Mouse (Mus musculus): ENCODE results near the gene Smg5. TPM values are rescaled to one million over a fixed set of nuclear protein-coding genes. Genes with fewer than 3 reads are reported as not detected.
"Not testable (repeated sequence)": the region's sequence is repeated elsewhere in the genome, so short reads cannot be mapped to it uniquely, and the experiment has no call there.

Gene Smg5
- polyA plus RNA-seq, 1 experiment from 2014 or later = 52.0 TPM

DNA sequence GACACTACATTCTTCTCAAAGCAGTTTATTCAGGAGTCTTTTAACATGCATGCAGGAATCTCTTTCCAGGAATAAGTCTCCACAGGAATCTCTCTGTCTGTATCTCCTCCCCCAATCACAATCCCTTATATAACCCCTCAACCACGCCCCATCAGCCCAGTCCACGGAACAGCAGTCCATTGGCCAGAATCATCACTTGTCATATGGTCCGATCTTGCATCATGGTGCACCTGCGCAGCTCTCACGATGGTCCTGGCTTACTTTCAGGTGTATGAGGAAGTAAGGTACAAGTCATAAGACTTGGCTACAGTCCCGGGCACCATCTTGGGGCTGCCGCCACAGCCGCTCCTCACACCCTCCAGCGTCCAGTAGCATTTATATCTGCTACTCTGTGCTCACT, 36.6 kb downstream of the Smg5 start, which contains the start of gene Bglap3:
Gene Bglap3 (minus strand): TSS at position 101 of the 400 bp plus-strand sequence.
- not testable (repeated sequence) for ATAC-seq (replicated peaks; ENCODE audit: low FRiP score); H3K4me3 ChIP-seq (ENCODE audit: low read depth, low read length); H3K4me2 ChIP-seq; H3K4me1 ChIP-seq (replicated peaks; ENCODE audit: control insufficient read depth, insufficient read depth, low read length); H3K9me3 ChIP-seq (ENCODE audit: control insufficient read depth, low read length); H3K27me3 ChIP-seq (replicated peaks; ENCODE audit: control insufficient read depth, insufficient read depth, low read length); H3K27ac ChIP-seq (ENCODE audit: low read depth, low read length); DNase-seq (ENCODE audit: low spot score); H3K9ac ChIP-seq (ENCODE audit: low read depth, low read length); H3K36me3 ChIP-seq (ENCODE audit: control insufficient read depth, insufficient read depth, low read length)
- WGBS = 90% methylated on average over 9 of the region's 9 CpGs

DNA sequence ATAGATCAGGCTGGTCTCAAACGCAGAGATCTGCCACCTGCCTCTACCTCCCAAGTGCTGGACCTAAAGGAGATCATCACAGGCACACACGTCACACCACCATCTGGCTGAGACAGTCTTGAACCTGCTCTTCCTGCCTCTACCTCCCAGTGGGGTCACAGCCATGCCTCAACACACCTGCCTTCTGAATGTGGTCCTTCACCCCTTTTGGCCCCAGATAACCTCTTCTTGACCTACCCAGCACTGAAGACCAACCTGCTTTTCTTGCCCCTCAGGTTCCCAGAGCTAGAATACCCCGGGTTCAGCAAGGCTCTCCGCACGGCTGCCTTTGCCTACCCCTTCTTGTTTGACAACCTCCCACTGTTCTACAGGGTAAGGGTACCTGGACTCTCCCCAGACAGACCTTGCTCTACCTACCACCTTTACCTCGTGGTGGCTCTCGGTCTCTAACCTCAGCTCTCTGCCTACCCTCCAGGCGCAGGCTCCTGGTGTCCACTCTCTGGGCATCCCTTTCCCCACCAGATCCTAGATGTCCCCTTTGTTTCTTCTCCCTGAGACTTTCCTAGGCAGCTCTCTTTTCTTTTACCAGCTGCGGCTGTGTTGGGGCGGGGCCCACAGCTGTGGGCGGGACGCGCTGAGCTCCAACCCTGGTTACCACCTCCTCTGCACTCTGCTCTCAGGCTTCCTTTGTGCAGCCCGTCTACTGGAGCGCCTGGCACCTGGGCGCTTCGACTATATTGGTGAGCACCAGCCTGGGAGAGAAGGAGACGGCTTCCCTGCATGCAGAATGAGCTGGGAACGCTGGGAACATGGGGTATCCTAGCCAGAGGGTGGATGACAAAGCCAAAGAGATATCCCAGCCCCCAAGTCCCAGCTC, 39.9 kb downstream of the Smg5 start:
- DNase-seq (ENCODE audit: low spot score); H3K36me3 ChIP-seq (ENCODE audit: control insufficient read depth, insufficient read depth, low read length); H3K27ac ChIP-seq (ENCODE audit: low read depth, low read length); H3K9me3 ChIP-seq (ENCODE audit: control insufficient read depth, low read length); H3K4me3 ChIP-seq (ENCODE audit: low read depth, low read length); H3K27me3 ChIP-seq (replicated peaks; ENCODE audit: control insufficient read depth, insufficient read depth, low read length); H3K9ac ChIP-seq (ENCODE audit: low read depth, low read length); H3K4me1 ChIP-seq (replicated peaks; ENCODE audit: control insufficient read depth, insufficient read depth, low read length): not testable (repeated sequence)
- WGBS = 11% methylated on average over 18 of the region's 19 CpGs
- ATAC-seq (replicated peaks; ENCODE audit: low FRiP score) = peak; percentile 91
- H3K4me2 ChIP-seq = peak overlapping the region; percentile 31

DNA sequence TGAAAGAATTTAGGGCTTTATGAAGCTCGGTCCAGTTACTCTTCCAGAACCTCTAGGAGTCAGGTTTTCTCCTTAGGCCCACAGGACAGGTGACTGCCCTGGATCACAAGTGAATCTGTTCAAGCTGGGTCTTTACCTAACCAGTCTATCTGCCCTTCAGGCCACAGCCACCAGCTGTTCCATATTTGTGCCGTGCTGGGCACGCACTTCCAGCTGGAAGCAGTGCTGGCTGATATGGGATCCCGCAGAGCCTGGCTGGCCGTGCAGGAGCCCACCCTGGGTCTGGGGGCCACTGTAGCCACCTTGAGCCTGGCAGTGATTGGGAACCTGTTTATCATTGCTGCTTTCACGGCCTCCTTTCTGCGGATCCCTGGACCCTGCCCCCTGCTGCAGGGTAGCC, 40.6 kb downstream of the Smg5 start:
- not testable (repeated sequence) for H3K4me3 ChIP-seq (ENCODE audit: low read depth, low read length); DNase-seq (ENCODE audit: low spot score); H3K4me1 ChIP-seq (replicated peaks; ENCODE audit: control insufficient read depth, insufficient read depth, low read length); ATAC-seq (replicated peaks; ENCODE audit: low FRiP score); H3K27ac ChIP-seq (ENCODE audit: low read depth, low read length); H3K9me3 ChIP-seq (ENCODE audit: control insufficient read depth, low read length); H3K9ac ChIP-seq (ENCODE audit: low read depth, low read length); H3K27me3 ChIP-seq (replicated peaks; ENCODE audit: control insufficient read depth, insufficient read depth, low read length); H3K36me3 ChIP-seq (ENCODE audit: control insufficient read depth, insufficient read depth, low read length)
- 32% methylated on average over 5 of the region's 7 CpGs for WGBS
- peak overlapping the region; percentile 31; the same call in 1 of the 2 replicates for H3K4me2 ChIP-seq

DNA sequence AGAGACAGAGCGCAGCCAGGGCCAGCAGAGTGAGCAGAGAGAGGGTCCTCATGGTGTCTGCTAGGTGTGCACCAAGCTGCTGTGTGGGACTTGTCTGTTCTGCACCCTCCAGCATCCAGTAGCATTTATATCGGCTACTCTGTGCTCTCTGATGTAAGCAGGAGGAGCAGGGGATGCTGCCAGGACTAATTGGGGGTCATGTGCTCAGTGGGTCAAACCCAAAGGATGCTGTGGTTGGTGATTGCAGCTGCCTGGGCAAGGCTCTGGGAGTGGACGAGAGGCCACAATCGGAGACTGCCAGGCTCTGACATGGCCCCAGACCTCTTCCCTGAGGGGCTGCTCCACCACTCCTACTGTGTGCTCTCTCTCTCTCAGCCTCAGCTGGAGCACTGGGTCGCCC, 42.5 kb downstream of the Smg5 start, which contains the start of gene Bglap2:
Gene Bglap2 (minus strand): TSS at position 101 of the 400 bp plus-strand sequence.
- not testable (repeated sequence) for H3K36me3 ChIP-seq (ENCODE audit: control insufficient read depth, insufficient read depth, low read length); H3K27ac ChIP-seq (ENCODE audit: low read depth, low read length); H3K27me3 ChIP-seq (replicated peaks; ENCODE audit: control insufficient read depth, insufficient read depth, low read length); H3K9ac ChIP-seq (ENCODE audit: low read depth, low read length); H3K4me2 ChIP-seq; DNase-seq (ENCODE audit: low spot score); H3K4me3 ChIP-seq (ENCODE audit: low read depth, low read length); H3K9me3 ChIP-seq (ENCODE audit: control insufficient read depth, low read length); ATAC-seq (replicated peaks; ENCODE audit: low FRiP score); H3K4me1 ChIP-seq (replicated peaks; ENCODE audit: control insufficient read depth, insufficient read depth, low read length)
- 72% methylated on average over 4 of the region's 5 CpGs for WGBS

DNA sequence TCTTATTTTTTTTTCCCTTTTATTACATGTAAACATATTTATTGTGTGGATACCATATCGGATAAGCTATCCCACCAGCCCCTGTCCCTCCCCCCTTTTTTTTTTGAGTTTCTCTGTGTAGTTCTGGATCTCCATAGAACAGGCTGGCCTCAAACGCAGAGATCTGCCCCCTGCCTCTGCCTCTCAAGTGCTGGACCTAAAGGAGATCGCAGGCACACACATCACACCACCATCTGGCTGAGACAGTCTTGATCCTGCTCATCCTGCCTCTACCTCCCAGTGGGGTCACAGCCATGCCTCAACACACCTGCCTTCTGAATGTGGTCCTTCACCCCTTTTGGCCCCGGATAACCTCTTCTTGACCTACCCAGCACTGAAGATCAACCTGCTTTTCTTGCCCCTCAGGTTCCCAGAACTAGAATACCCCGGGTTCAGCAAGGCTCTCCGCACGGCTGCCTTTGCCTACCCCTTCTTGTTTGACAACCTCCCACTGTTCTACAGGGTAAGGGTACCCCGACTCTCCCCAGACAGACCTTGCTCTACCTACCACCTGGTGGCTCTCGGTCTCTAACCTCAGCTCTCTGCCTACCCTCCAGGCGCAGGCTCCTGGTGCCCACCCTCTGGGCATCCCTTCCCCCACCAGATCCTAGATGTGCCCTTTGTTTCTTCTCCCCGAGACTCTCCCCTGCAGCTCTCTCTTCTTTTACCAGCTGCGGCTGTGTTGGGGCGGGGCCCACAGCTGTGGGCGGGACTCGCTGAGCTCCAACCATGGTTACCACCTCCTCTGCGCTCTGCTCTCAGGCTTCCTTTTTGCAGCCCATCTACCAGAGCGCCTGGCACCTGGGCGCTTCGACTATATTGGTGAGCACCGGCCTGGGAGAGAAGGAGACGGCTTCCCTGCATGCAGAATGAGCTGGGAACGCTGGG, 45.6 kb downstream of the Smg5 start:
- not testable (repeated sequence) for H3K9me3 ChIP-seq (ENCODE audit: control insufficient read depth, low read length); H3K27me3 ChIP-seq (replicated peaks; ENCODE audit: control insufficient read depth, insufficient read depth, low read length); H3K27ac ChIP-seq (ENCODE audit: low read depth, low read length); H3K36me3 ChIP-seq (ENCODE audit: control insufficient read depth, insufficient read depth, low read length); DNase-seq (ENCODE audit: low spot score); H3K4me1 ChIP-seq (replicated peaks; ENCODE audit: control insufficient read depth, insufficient read depth, low read length); H3K9ac ChIP-seq (ENCODE audit: low read depth, low read length)
- Histone ChIP-seq H3K4me3 (ENCODE audit: low read depth, low read length) (0 out of 2 replicates have a peak overlapping the region, but pooled peaks have one; percentile 20), H3K4me2 (peak overlapping the region; percentile 52)
- ATAC-seq (replicated peaks; ENCODE audit: low FRiP score) = peak; percentile 79
- WGBS = 12% methylated on average over 17 of the region's 22 CpGs

DNA sequence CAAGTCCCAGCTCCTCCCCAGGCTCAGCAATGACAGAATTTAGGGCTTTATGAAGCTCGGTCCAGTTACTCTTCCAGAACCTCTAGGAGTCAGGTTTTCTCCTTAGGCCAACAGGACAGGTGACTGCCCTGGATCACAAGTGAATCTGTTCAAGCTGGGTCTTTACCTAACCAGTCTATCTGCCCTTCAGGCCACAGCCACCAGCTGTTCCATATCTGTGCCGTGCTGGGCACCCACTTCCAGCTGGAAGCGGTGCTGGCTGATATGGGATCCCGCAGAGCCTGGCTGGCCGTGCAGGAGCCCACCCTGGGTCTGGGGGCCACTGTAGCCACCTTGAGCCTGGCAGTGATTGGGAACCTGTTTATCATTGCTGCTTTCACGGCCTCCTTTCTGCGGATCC, 46.3 kb downstream of the Smg5 start:
- H3K4me1 ChIP-seq (replicated peaks; ENCODE audit: control insufficient read depth, insufficient read depth, low read length); H3K4me3 ChIP-seq (ENCODE audit: low read depth, low read length); H3K9me3 ChIP-seq (ENCODE audit: control insufficient read depth, low read length); DNase-seq (ENCODE audit: low spot score); H3K36me3 ChIP-seq (ENCODE audit: control insufficient read depth, insufficient read depth, low read length); ATAC-seq (replicated peaks; ENCODE audit: low FRiP score); H3K27ac ChIP-seq (ENCODE audit: low read depth, low read length); H3K27me3 ChIP-seq (replicated peaks; ENCODE audit: control insufficient read depth, insufficient read depth, low read length); H3K9ac ChIP-seq (ENCODE audit: low read depth, low read length): not testable (repeated sequence)
- peak overlapping the region; percentile 52 for H3K4me2 ChIP-seq
- WGBS = 30% methylated on average over 1 of the region's 7 CpGs

DNA sequence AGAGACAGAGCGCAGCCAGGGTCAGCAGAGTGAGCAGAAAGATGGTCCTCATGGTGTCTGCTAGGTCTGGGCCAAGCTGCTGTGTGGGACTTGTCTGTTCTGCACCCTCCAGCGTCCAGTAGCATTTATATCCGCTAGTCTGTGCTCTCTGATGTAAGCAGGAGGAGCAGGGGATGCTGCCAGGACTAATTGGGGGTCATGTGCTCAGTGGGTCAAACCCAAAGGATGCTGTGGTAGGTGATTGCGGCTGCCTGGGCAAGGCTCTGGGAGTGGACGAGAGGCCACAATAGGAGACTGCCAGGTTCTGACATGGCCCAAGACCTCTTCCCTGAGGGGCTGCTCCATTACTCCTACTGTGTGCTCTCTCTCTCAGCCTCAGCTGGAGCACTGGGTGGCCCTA, 48.3 kb downstream of the Smg5 start, which contains the start of gene Bglap:
Gene Bglap (minus strand): TSS at position 101 of the 400 bp plus-strand sequence.
- H3K4me3 ChIP-seq (ENCODE audit: low read depth, low read length) = no peak within 1 kb of the TSS
- H3K4me1 ChIP-seq (replicated peaks; ENCODE audit: control insufficient read depth, insufficient read depth, low read length) = no peaks in the 10 kb centered on the region
- no peak for ATAC-seq (replicated peaks; ENCODE audit: low FRiP score)
- no peaks in the 10 kb centered on the region for H3K36me3 ChIP-seq (ENCODE audit: control insufficient read depth, insufficient read depth, low read length)
- no peaks in the 10 kb centered on the region for H3K9me3 ChIP-seq (ENCODE audit: control insufficient read depth, low read length)
- H3K4me2 ChIP-seq = no peak within 1 kb of the TSS
- 77% methylated on average over 5 of the region's 5 CpGs for WGBS
- no peaks in the 10 kb centered on the region for H3K27me3 ChIP-seq (replicated peaks; ENCODE audit: control insufficient read depth, insufficient read depth, low read length)
- no peak within 1 kb of the TSS for H3K9ac ChIP-seq (ENCODE audit: low read depth, low read length)
- no peak for DNase-seq (ENCODE audit: low spot score)
- H3K27ac ChIP-seq (ENCODE audit: low read depth, low read length) = no peak within 1 kb of the TSS

DNA sequence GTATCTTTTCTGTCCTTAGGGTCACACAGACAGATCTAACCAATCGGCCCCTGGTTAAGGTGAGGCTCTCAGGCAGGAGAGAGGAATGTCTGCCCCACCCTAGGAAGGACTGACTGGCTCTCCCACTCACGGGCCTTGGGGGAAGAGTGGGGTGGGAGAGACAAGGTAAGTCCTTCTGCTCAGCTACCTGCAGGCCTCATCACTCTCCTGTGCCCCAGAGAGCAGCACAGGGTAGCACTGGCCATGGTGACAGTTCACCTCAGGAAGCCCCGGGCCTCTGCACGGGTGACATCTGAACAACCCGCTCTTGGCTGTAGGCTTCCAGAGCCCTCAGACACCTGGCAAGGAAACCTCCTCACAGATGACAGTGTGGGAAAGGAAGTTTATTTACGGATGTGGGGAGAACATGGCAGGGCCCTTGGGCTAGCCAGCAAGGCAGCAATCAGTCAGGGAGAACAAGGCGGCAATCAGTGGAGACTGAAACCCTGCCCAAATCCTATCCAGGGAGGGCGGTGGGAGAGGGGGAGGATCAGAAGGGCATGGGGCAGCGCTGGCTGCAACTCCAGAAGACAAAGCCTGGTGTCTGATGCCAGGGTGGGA, 57.8 kb downstream of the Smg5 start:
- peaks cover 21% of the 10 kb centered on the region for H3K36me3 ChIP-seq (ENCODE audit: control insufficient read depth, insufficient read depth, low read length)
- ATAC-seq (replicated peaks; ENCODE audit: low FRiP score) (no peak), DNase-seq (ENCODE audit: low spot score) (no peak)
- no peak overlapping the region for H3K9ac ChIP-seq (ENCODE audit: low read depth, low read length)
- no peaks in the 10 kb centered on the region for H3K4me1 ChIP-seq (replicated peaks; ENCODE audit: control insufficient read depth, insufficient read depth, low read length)
- 89% methylated on average over 9 of the region's 9 CpGs for WGBS
- H3K9me3 ChIP-seq (ENCODE audit: control insufficient read depth, low read length) = no peaks in the 10 kb centered on the region
- H3K27ac ChIP-seq (ENCODE audit: low read depth, low read length) = no peak overlapping the region
- H3K4me3 ChIP-seq (ENCODE audit: low read depth, low read length) = no peak overlapping the region
- no peaks in the 10 kb centered on the region for H3K27me3 ChIP-seq (replicated peaks; ENCODE audit: control insufficient read depth, insufficient read depth, low read length)
- H3K4me2 ChIP-seq = no peak overlapping the region
